Mouse (Mus musculus) stomach, postnatal 0 days (tissue): ENCODE results near the gene Cela3a. TPM values are rescaled to one million over a fixed set of nuclear protein-coding genes. Genes with fewer than 3 reads are reported as not detected.

Source experiments
- ATAC-seq: fragments of 200-750 bp; cut with Nextera tagmentation; 2 replicates; pipeline ENCODE4 v1.8.0; 2017; ENCODE audit not compliant: low FRiP score, low TSS enrichment
- DNase-seq: peaks from one replicate; pipeline ENCODE4 v3.0.0-alpha.2; 2016; ENCODE audit warnings: low spot score
- H3K27ac ChIP-seq: fragments of 300-500 bp; sonication (generic); replicated peaks from 2 replicates; pipeline ENCODE4 v1.5.1; 2014; ENCODE audit warnings: mild to moderate bottlenecking, control low read depth
- H3K27me3 ChIP-seq: fragments of 300-500 bp; sonication (generic); 2 replicates; pipeline ENCODE4 v1.6.1; 2014; ENCODE audit warnings: low read length; ENCODE audit not compliant: control insufficient read depth, insufficient read depth
- H3K36me3 ChIP-seq: fragments of 300-500 bp; sonication (generic); 2 replicates; pipeline ENCODE4 v1.6.1; 2014; ENCODE audit warnings: low read length, mixed read lengths; ENCODE audit not compliant: control insufficient read depth, insufficient read depth
- H3K4me1 ChIP-seq: fragments of 300-500 bp; sonication (generic); replicated peaks from 2 replicates; pipeline ENCODE4 v1.6.1; 2014; ENCODE audit warnings: antibody characterized with exemption; ENCODE audit not compliant: control insufficient read depth, insufficient read depth
- H3K4me2 ChIP-seq: fragments of 300-500 bp; sonication (generic); replicated peaks from 2 replicates; pipeline ENCODE4 v1.6.1; 2014; ENCODE audit warnings: low read depth, mild to moderate bottlenecking, control low read depth, moderate library complexity
- H3K4me3 ChIP-seq: fragments of 300-500 bp; sonication (generic); 2 replicates; pipeline ENCODE4 v1.5.1; 2014; ENCODE audit warnings: low read depth, low read length, control low read depth
- H3K9ac ChIP-seq: fragments of 300-500 bp; sonication (generic); 2 replicates; pipeline ENCODE4 v1.6.1; 2014; ENCODE audit warnings: mild to moderate bottlenecking, low read length, control low read depth, mixed read lengths
- H3K9me3 ChIP-seq: fragments of 300-500 bp; sonication (generic); 2 replicates; pipeline ENCODE4 v1.6.1; 2016; ENCODE audit warnings: low read length; ENCODE audit not compliant: control insufficient read depth
- CTCF ChIP-seq: IDR thresholded peaks from 2 replicates; pipeline ENCODE4 v1.5.1; 2016; ENCODE audit warnings: antibody characterized with exemption, low read depth, mild to moderate bottlenecking, moderate library complexity
- EP300 ChIP-seq: optimal IDR thresholded peaks from 2 replicates; pipeline ENCODE3; 2016; ENCODE audit warnings: antibody characterized with exemption
- WGBS: fragments of 180-500 bp; shearing (Covaris S2); extraction: QIAGEN DNeasy Blood & Tissue Kit; methylation state at CpG from one replicate; pipeline ENCODE4 v1.1.7; 2014; 5-methylcytosine and 5-hydroxymethylcytosine counted together
- polyA plus RNA-seq: library from polyadenylated mRNA; unstranded; fragments of >200 nt; fragmentation: Nextera tagmentation; extraction: Ambion mirVana; gene quantifications from 2 replicates; pipeline ENCODE4 v1.2.1, GENCODE M21; 2015

The Cela3a gene
- polyA plus RNA-seq, 1 experiment from 2014 or later = not detected

- ATAC-seq (0 out of 2 replicates have a peak, but pooled peaks have one; percentile 9), DNase-seq (no peak)
- H3K36me3 ChIP-seq = no peaks in the 10 kb centered on the region
- H3K4me1 ChIP-seq = peaks cover 7% of the 10 kb centered on the region
- H3K9me3 ChIP-seq = no peaks in the 10 kb centered on the region
- 37% methylated on average over 7 of the region's 7 CpGs for WGBS
- no peak overlapping the region for H3K4me2 ChIP-seq
- H3K27me3 ChIP-seq = no peaks in the 10 kb centered on the region
- H3K27ac ChIP-seq = peak overlapping the region; percentile 45; the same call in 1 of the 2 replicates
- H3K4me3 ChIP-seq = no peak overlapping the region
- TF ChIP-seq EP300 = no peak
- no peak for TF ChIP-seq CTCF
- no peak overlapping the region for H3K9ac ChIP-seq
These were observed 38.0 kb upstream of the Cela3a start for GRCm38 (mm10) chr4:137447363-137448196.

GRCm38 (mm10) chr4:137445881-137446280 lies 36.3 kb upstream of the Cela3a start:
- TF ChIP-seq EP300 = no peak
- no peak for TF ChIP-seq CTCF
- WGBS = 87% methylated on average over 4 of the region's 4 CpGs
- Histone ChIP-seq H3K27ac (no peak overlapping the region), H3K4me1 (peaks cover 7% of the 10 kb centered on the region), H3K4me2 (no peak overlapping the region), H3K9ac (no peak overlapping the region), H3K9me3 (no peaks in the 10 kb centered on the region), H3K36me3 (no peaks in the 10 kb centered on the region), H3K27me3 (no peaks in the 10 kb centered on the region), H3K4me3 (no peak overlapping the region)
- DNase-seq (no peak), ATAC-seq (no peak)

- Histone ChIP-seq H3K4me3 (no peak overlapping the region), H3K4me1 (peaks cover 4% of the 10 kb centered on the region), H3K36me3 (no peaks in the 10 kb centered on the region), H3K27me3 (no peaks in the 10 kb centered on the region), H3K9ac (no peak overlapping the region), H3K4me2 (0 out of 2 replicates have a peak overlapping the region, but pooled peaks have one; percentile 17), H3K9me3 (no peaks in the 10 kb centered on the region), H3K27ac (no peak overlapping the region)
- DNase-seq (peak; percentile 77), ATAC-seq (no peak)
- no peak for TF ChIP-seq EP300
- peak; percentile 96 for TF ChIP-seq CTCF
- 9% methylated on average over 5 of the region's 5 CpGs for WGBS
These were observed 34.0 kb upstream of the Cela3a start for GRCm38 (mm10) chr4:137443625-137444024.

GRCm38 (mm10) chr4:137441332-137441731 lies 31.7 kb upstream of the Cela3a start:
- TF ChIP-seq EP300 (no peak), CTCF (peak; percentile 46)
- DNase-seq (no peak), ATAC-seq (no peak)
- H3K9ac ChIP-seq = no peak overlapping the region
- H3K4me3 ChIP-seq = no peak overlapping the region
- H3K27me3 ChIP-seq = no peaks in the 10 kb centered on the region
- no peaks in the 10 kb centered on the region for H3K36me3 ChIP-seq
- no peak overlapping the region for H3K4me2 ChIP-seq
- no peak overlapping the region for H3K27ac ChIP-seq
- no peaks in the 10 kb centered on the region for H3K4me1 ChIP-seq
- H3K9me3 ChIP-seq = no peaks in the 10 kb centered on the region
- WGBS = 88% methylated on average over 4 of the region's 4 CpGs

- WGBS = 84% methylated on average over 8 of the region's 8 CpGs
- no peaks in the 10 kb centered on the region for H3K4me1 ChIP-seq
- no peak for DNase-seq
- no peaks in the 10 kb centered on the region for H3K36me3 ChIP-seq
- H3K27me3 ChIP-seq = no peaks in the 10 kb centered on the region
- H3K4me2 ChIP-seq = no peak overlapping the region
- H3K9ac ChIP-seq = no peak overlapping the region
- no peak overlapping the region for H3K4me3 ChIP-seq
- H3K9me3 ChIP-seq = no peaks in the 10 kb centered on the region
- TF ChIP-seq EP300 (no peak), CTCF (no peak)
- no peak overlapping the region for H3K27ac ChIP-seq
- ATAC-seq = peak; percentile 33
These were observed 29.3 kb upstream of the Cela3a start for GRCm38 (mm10) chr4:137438842-137439241.
